Mouse (Mus musculus): ENCODE measurements at regions not wholly inside any gene's neighbourhood (a gene's known extent, or its start where the extent isn't known, plus 50 kb on each side); places are given as distances from the start of the nearest gene placed in this dataset.

GRCm38 (mm10) chr7:115407889-115408288 lies 630.7 kb downstream of the Sox6 start:
- no peak for TF ChIP-seq GATA4 (IDR thresholded peaks at IDR 0.05; ENCODE audit: insufficient replicate concordance, low read length)

- no peak for TF ChIP-seq GATA4 (IDR thresholded peaks at IDR 0.05; ENCODE audit: insufficient replicate concordance, low read length)
Measured at GRCm38 (mm10) chr7:115408915-115409314, 629.7 kb downstream of the Sox6 start.

- TF ChIP-seq GATA4 (IDR thresholded peaks at IDR 0.05; ENCODE audit: insufficient replicate concordance, low read length) = no peak
Measured at GRCm38 (mm10) chr7:115410501-115411230, 627.9 kb downstream of the Sox6 start.

GRCm38 (mm10) chr7:115411456-115411855 lies 627.1 kb downstream of the Sox6 start:
- no peak for TF ChIP-seq GATA4 (IDR thresholded peaks at IDR 0.05; ENCODE audit: insufficient replicate concordance, low read length)

GRCm38 (mm10) chr7:115415147-115415561 lies 623.4 kb downstream of the Sox6 start:
- no peak for TF ChIP-seq GATA4 (IDR thresholded peaks at IDR 0.05; ENCODE audit: insufficient replicate concordance, low read length)

All from liver, adult (tissue).